Mouse (Mus musculus) adrenal gland, adult 2 months (tissue): ENCODE data around the gene Gm7694. TPM values are rescaled to one million over a fixed set of nuclear protein-coding genes. Genes with fewer than 3 reads are reported as not detected.
A peak's percentile ranks its signal among the peaks of the same experiment; 100 is the strongest.

ENCODE experiments used
- DNase-seq: peaks from one replicate; pipeline ENCODE4 v3.0.0; 2021
- polyA plus RNA-seq: library from polyadenylated mRNA; depleted of rRNA; stranded (reverse); fragments of >200 nt; gene quantifications from 2 replicates; pipeline ENCODE4 v1.2.3, GENCODE M21; 2012; rRNA removed
- total RNA-seq, 2 experiments: library from RNA; stranded (reverse); gene quantifications; 2 replicates each; pipeline ENCODE4 v1.2.3; 2021

Gm7694 gene
- total and polyA plus RNA-seq, 3 experiments: 7.5 to 9.6 (median 9.5) TPM

GRCm38 (mm10) chr1:170282415-170283129 is 23.6 kb downstream of the Gm7694 start:
- no peak for DNase-seq

GRCm38 (mm10) chr1:170277016-170277415 is 29.1 kb downstream of the Gm7694 start, which contains the start of gene Sh2d1b1:
Gene Sh2d1b1 (plus strand): TSS chr1:170277320.
- DNase-seq: no peak

GRCm38 (mm10) chr1:170273252-170273651 is 32.9 kb downstream of the Gm7694 start:
- DNase-seq: no peak

- no peak for DNase-seq
These were observed 35.4 kb downstream of the Gm7694 start for GRCm38 (mm10) chr1:170270696-170271095.

GRCm38 (mm10) chr1:170270281-170270680 is 35.9 kb downstream of the Gm7694 start:
- DNase-seq: no peak

GRCm38 (mm10) chr1:170255560-170255910 is 50.6 kb downstream of the Gm7694 start:
- DNase-seq: peak; percentile 90

- no peak for DNase-seq
These were observed 51.1 kb downstream of the Gm7694 start for GRCm38 (mm10) chr1:170254893-170255559.

Other genes with a start within 250 kb of the Gm7694 start
- 10 to 100 TPM; 17.2 to 23.0 TPM for gene Ddr2, start 195.6 kb downstream of the Gm7694 start, total RNA-seq
- gene Ddr2, start 195.6 kb downstream of the Gm7694 start, polyA plus RNA-seq: 2.7 and 3.3 TPM in 2 replicates
- 10 to 100 TPM; 42.3 to 47.2 TPM for gene Uap1, start 131.4 kb downstream of the Gm7694 start, total RNA-seq
- 7.0 and 7.5 TPM in 2 replicates for gene Uap1, start 131.4 kb downstream of the Gm7694 start, polyA plus RNA-seq
- gene Uhmk1, start 90.9 kb downstream of the Gm7694 start, total RNA-seq: 10 to 100 TPM; 60.6 to 65.4 TPM
- 8.0 and 8.3 TPM in 2 replicates for gene Uhmk1, start 90.9 kb downstream of the Gm7694 start, polyA plus RNA-seq
- not detected for gene Sh2d1b2, start 73.6 kb downstream of the Gm7694 start, total RNA-seq
- gene Sh2d1b2, start 73.6 kb downstream of the Gm7694 start, polyA plus RNA-seq: not detected in 2 replicates
- gene Sh2d1b1, start 29.0 kb downstream of the Gm7694 start, total RNA-seq: under 1 TPM; 0.55 to 0.69 TPM
- gene Sh2d1b1, start 29.0 kb downstream of the Gm7694 start, polyA plus RNA-seq: 0.15 and 0.16 TPM in 2 replicates
- gene Spata46, start 2.5 kb upstream of the Gm7694 start, total RNA-seq: not detected
- gene Spata46, start 2.5 kb upstream of the Gm7694 start, polyA plus RNA-seq: not detected in 2 replicates